Mouse (Mus musculus) neural tube, embryonic 13.5 days (tissue): ENCODE measurements at regions not wholly inside any gene's neighbourhood (a gene's known extent, or its start where the extent isn't known, plus 50 kb on each side); places are given as distances from the start of the nearest gene placed in this dataset.

ENCODE experiments used
- ATAC-seq: fragments of 200-750 bp; cut with Nextera tagmentation; 2 replicates; pipeline ENCODE4 v1.8.0; 2017; ENCODE audit warnings: low read depth, mild to moderate bottlenecking, moderate TSS enrichment, moderate library complexity
- H3K27ac ChIP-seq: fragments of 300-500 bp; sonication (generic); replicated peaks from 2 replicates; pipeline ENCODE4 v1.5.1; 2015; ENCODE audit warnings: moderate library complexity, mild to moderate bottlenecking, inconsistent platforms
- H3K27me3 ChIP-seq: fragments of 300-500 bp; sonication (generic); 2 replicates; pipeline ENCODE4 v1.6.1; 2015; ENCODE audit warnings: mild to moderate bottlenecking, inconsistent platforms
- H3K36me3 ChIP-seq: fragments of 300-500 bp; sonication (generic); 2 replicates; pipeline ENCODE4 v1.6.1; 2015; ENCODE audit warnings: mild to moderate bottlenecking, inconsistent platforms
- H3K4me1 ChIP-seq: fragments of 300-500 bp; sonication (generic); replicated peaks from 2 replicates; pipeline ENCODE4 v1.6.1; 2015; ENCODE audit warnings: inconsistent platforms
- H3K4me2 ChIP-seq: fragments of 300-500 bp; sonication (generic); 2 replicates; pipeline ENCODE4 v1.6.1; 2015; ENCODE audit warnings: inconsistent platforms, mild to moderate bottlenecking, moderate library complexity
- H3K4me3 ChIP-seq: fragments of 300-500 bp; sonication (generic); 2 replicates; pipeline ENCODE4 v1.5.1; 2015; ENCODE audit warnings: mild to moderate bottlenecking, inconsistent platforms
- H3K9ac ChIP-seq: fragments of 300-500 bp; sonication (generic); 2 replicates; pipeline ENCODE4 v1.6.1; 2015; ENCODE audit warnings: moderate library complexity, mild to moderate bottlenecking, inconsistent platforms
- H3K9me3 ChIP-seq: fragments of 300-500 bp; sonication (generic); 2 replicates; pipeline ENCODE4 v1.6.1; 2016; ENCODE audit warnings: inconsistent platforms
- WGBS: fragments of 180-500 bp; shearing (Covaris S2); methylation state at CpG from one replicate; pipeline ENCODE4 v1.1.7; 2015; 5-methylcytosine and 5-hydroxymethylcytosine counted together

DNA sequence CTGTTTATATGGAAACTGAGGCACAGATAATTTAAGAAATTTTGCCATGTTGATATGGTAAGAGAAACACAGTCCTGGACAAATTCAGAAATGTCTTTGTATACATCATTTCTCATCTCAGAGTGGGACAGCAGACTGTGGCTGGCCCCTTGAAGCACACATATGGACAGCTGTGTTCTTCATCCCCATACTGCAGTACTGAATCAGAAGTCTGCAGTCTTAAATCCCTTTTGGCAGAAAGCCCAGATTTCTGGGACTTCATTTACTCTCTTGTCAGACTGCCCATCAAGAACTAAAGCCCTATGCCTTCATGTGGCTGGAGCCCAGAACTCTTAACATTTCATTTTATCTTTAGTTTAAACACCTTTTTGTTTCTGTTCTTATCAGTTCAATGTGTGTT, 403.8 kb upstream of the Rag2 start:
- Histone ChIP-seq H3K27ac (no peak overlapping the region), H3K4me3 (no peak overlapping the region), H3K4me2 (no peak overlapping the region), H3K36me3 (no peaks in the 10 kb centered on the region), H3K4me1 (no peaks in the 10 kb centered on the region), H3K9me3 (no peaks in the 10 kb centered on the region), H3K27me3 (no peaks in the 10 kb centered on the region), H3K9ac (no peak overlapping the region)
- ATAC-seq, result no peak

GRCm38 (mm10) chr2:101242983-101243382, 381.5 kb upstream of the Rag2 start:
- H3K4me2 ChIP-seq, result no peak overlapping the region
- WGBS, result 80% methylated on average over 3 of the region's 3 CpGs
- H3K36me3 ChIP-seq, result no peaks in the 10 kb centered on the region
- H3K9ac ChIP-seq, result no peak overlapping the region
- no peak overlapping the region for H3K27ac ChIP-seq
- H3K4me3 ChIP-seq, result no peak overlapping the region
- no peaks in the 10 kb centered on the region for H3K27me3 ChIP-seq
- no peaks in the 10 kb centered on the region for H3K9me3 ChIP-seq
- no peaks in the 10 kb centered on the region for H3K4me1 ChIP-seq
- ATAC-seq, result no peak

DNA sequence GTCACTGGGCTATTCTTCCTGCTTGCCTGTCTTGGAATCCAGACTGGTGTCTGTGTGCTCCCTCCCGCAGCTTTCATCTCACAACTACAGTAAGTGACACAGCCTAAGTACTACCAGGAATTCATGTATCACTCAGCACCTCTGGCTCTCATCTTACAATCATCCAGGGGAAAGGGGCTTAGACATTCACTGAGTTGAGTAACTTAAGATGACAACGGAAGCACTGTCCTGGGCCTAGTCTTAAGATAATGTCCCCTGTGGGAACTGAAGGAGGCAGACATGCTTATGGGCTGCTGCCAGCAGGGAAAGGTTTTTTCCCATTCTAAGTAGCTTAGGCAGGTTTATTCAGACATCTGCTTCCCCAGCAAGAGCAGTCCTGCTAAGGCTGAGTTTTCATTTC, 377.4 kb upstream of the Rag2 start:
- Histone ChIP-seq H3K9ac (no peak overlapping the region), H3K4me3 (no peak overlapping the region), H3K4me2 (no peak overlapping the region), H3K9me3 (no peaks in the 10 kb centered on the region), H3K27ac (no peak overlapping the region), H3K36me3 (no peaks in the 10 kb centered on the region), H3K4me1 (no peaks in the 10 kb centered on the region), H3K27me3 (no peaks in the 10 kb centered on the region)
- 53% methylated on average over 2 of the region's 2 CpGs for WGBS
- ATAC-seq, result no peak

DNA sequence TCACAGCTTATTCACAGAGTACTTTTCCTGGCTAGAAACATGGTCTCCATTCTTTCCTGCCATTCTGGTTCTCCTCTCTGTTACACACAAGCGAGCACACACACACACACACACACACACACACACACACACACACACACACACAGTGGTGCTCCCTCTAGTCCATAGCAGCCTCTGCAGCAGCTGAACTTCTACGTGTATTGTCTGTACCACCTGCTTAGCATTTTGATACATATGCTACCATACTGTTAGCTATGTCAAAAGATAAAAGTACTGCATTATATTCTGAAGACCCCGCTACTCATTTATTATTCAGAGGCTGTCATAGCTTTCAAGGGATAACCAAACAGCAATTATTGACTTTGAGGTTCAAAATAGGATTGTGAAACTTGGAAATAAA, 372.3 kb upstream of the Rag2 start:
- no peak overlapping the region for H3K27ac ChIP-seq
- WGBS, result 83% methylated on average over 3 of the region's 3 CpGs
- no peak overlapping the region for H3K9ac ChIP-seq
- H3K9me3 ChIP-seq, result no peaks in the 10 kb centered on the region
- no peak overlapping the region for H3K4me2 ChIP-seq
- H3K36me3 ChIP-seq, result no peaks in the 10 kb centered on the region
- H3K27me3 ChIP-seq, result no peaks in the 10 kb centered on the region
- no peaks in the 10 kb centered on the region for H3K4me1 ChIP-seq
- H3K4me3 ChIP-seq, result no peak overlapping the region
- no peak for ATAC-seq

DNA sequence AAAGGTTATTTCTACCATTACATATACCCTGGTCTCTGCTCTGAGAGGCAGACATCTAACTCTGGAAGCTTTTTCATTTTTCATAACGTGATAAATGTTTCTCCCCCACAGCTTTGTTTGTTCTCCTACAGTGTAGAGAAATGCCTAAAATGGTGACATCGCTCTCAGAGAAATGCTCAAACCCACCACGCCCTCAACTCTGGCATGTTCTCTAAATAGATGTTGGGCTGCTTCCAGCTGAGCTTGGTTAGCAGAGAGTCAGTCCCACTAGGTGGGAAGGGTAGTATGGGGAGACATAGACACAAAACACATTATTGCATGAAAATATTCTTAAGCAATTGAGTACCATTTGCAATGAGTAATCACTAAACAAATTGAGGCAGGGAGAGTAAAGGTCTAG, 368.1 kb upstream of the Rag2 start:
- Histone ChIP-seq H3K27ac (no peak overlapping the region), H3K27me3 (no peaks in the 10 kb centered on the region), H3K4me3 (no peak overlapping the region), H3K9me3 (no peaks in the 10 kb centered on the region), H3K36me3 (no peaks in the 10 kb centered on the region), H3K4me1 (no peaks in the 10 kb centered on the region), H3K4me2 (no peak overlapping the region), H3K9ac (no peak overlapping the region)
- ATAC-seq, result no peak
- WGBS, result 78% methylated on average over 3 of the region's 3 CpGs

GRCm38 (mm10) chr2:101263934-101264333, 360.6 kb upstream of the Rag2 start:
- Histone ChIP-seq H3K4me2 (no peak overlapping the region), H3K27me3 (no peaks in the 10 kb centered on the region), H3K4me3 (no peak overlapping the region), H3K9ac (no peak overlapping the region), H3K36me3 (no peaks in the 10 kb centered on the region), H3K27ac (no peak overlapping the region), H3K9me3 (no peaks in the 10 kb centered on the region), H3K4me1 (no peaks in the 10 kb centered on the region)
- WGBS, result 85% methylated on average over 4 of the region's 4 CpGs
- ATAC-seq, result no peak

GRCm38 (mm10) chr2:101266685-101267374, 357.7 kb upstream of the Rag2 start:
- Histone ChIP-seq H3K9me3 (no peaks in the 10 kb centered on the region), H3K36me3 (no peaks in the 10 kb centered on the region), H3K4me3 (no peak overlapping the region), H3K4me1 (no peaks in the 10 kb centered on the region), H3K27ac (no peak overlapping the region), H3K27me3 (no peaks in the 10 kb centered on the region), H3K9ac (no peak overlapping the region), H3K4me2 (no peak overlapping the region)
- ATAC-seq, result no peak
- WGBS, result 71% methylated on average over 2 of the region's 2 CpGs

- Histone ChIP-seq H3K27me3 (no peaks in the 10 kb centered on the region), H3K9me3 (no peaks in the 10 kb centered on the region), H3K4me1 (peaks cover 4% of the 10 kb centered on the region; the same call in 1 of the 2 replicates), H3K4me2 (no peak overlapping the region), H3K27ac (no peak overlapping the region), H3K9ac (no peak overlapping the region), H3K36me3 (no peaks in the 10 kb centered on the region), H3K4me3 (no peak overlapping the region)
- WGBS, result 82% methylated on average over 3 of the region's 3 CpGs
- no peak for ATAC-seq
Measured at GRCm38 (mm10) chr2:101274045-101274664, 350.4 kb upstream of the Rag2 start.

DNA sequence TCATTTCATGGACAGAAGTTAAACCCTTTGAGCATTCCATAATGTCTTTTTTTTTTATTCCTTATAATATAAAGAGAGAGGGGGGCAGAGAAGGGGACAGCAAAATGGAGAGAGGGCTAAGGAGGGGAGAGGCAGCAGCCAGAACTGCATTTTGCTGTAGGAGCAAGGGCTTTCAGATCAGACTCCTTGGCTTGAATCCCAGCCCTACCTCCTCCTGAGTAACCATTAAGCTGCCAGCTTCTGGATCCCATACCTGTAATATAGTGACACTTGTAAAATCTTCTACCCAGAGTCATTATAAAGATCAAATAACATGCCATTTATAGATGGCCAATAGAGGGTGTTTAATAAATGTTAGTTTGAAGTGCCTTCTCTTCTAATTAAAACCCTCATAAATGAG, 339.6 kb upstream of the Rag2 start:
- no peak overlapping the region for H3K27ac ChIP-seq
- H3K9me3 ChIP-seq, result no peaks in the 10 kb centered on the region
- H3K4me3 ChIP-seq, result no peak overlapping the region
- H3K4me2 ChIP-seq, result no peak overlapping the region
- H3K4me1 ChIP-seq, result no peaks in the 10 kb centered on the region
- H3K27me3 ChIP-seq, result no peaks in the 10 kb centered on the region
- no peak overlapping the region for H3K9ac ChIP-seq
- no peak for ATAC-seq
- no peaks in the 10 kb centered on the region for H3K36me3 ChIP-seq

- H3K36me3 ChIP-seq, result no peaks in the 10 kb centered on the region
- H3K4me2 ChIP-seq, result no peak overlapping the region
- H3K9ac ChIP-seq, result no peak overlapping the region
- 87% methylated on average over 1 of the region's 1 CpGs for WGBS
- H3K27me3 ChIP-seq, result no peaks in the 10 kb centered on the region
- H3K4me1 ChIP-seq, result no peaks in the 10 kb centered on the region
- no peak overlapping the region for H3K4me3 ChIP-seq
- H3K9me3 ChIP-seq, result no peaks in the 10 kb centered on the region
- ATAC-seq, result no peak
- no peak overlapping the region for H3K27ac ChIP-seq
Measured at GRCm38 (mm10) chr2:101288119-101288518, 336.4 kb upstream of the Rag2 start.

DNA sequence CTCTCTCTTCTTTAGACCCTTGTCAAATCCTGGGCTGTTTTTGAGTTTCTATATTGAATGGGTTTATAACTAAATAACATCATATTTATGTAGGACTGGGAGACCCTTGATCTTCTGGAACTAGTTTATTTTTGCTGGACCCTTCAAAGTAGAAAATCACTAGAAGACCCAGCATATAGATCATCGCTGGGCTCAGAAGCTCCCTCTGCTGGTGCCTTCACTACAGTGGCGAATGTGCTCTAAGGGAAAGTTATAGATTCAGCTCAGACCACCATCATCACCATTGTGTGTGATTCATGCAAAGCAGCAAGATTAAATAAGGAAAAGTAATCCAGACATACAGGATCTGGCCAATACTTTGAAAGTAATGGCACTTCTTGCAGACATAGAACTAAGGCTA, 335.4 kb upstream of the Rag2 start:
- no peak overlapping the region for H3K4me3 ChIP-seq
- no peaks in the 10 kb centered on the region for H3K9me3 ChIP-seq
- H3K9ac ChIP-seq, result no peak overlapping the region
- H3K36me3 ChIP-seq, result no peaks in the 10 kb centered on the region
- H3K27me3 ChIP-seq, result no peaks in the 10 kb centered on the region
- H3K27ac ChIP-seq, result no peak overlapping the region
- WGBS, result 30% methylated on average over 2 of the region's 2 CpGs
- H3K4me2 ChIP-seq, result no peak overlapping the region
- H3K4me1 ChIP-seq, result no peaks in the 10 kb centered on the region
- no peak for ATAC-seq

GRCm38 (mm10) chr2:101290738-101291137, 333.8 kb upstream of the Rag2 start:
- WGBS, result 85% methylated on average over 4 of the region's 4 CpGs
- no peak overlapping the region for H3K9ac ChIP-seq
- H3K9me3 ChIP-seq, result no peaks in the 10 kb centered on the region
- no peak overlapping the region for H3K4me2 ChIP-seq
- no peak for ATAC-seq
- no peak overlapping the region for H3K4me3 ChIP-seq
- H3K36me3 ChIP-seq, result no peaks in the 10 kb centered on the region
- no peak overlapping the region for H3K27ac ChIP-seq
- peaks cover under 1% of the 10 kb centered on the region; the same call in 1 of the 2 replicates for H3K4me1 ChIP-seq
- no peaks in the 10 kb centered on the region for H3K27me3 ChIP-seq
